Mouse (Mus musculus) heart, adult 2 months (tissue): ENCODE data around the gene Eif6.

Source experiments
- CTCF ChIP-seq: fragments of 200-600 bp; IDR thresholded peaks from 2 replicates; pipeline ENCODE4 v1.8.1; 2022; ENCODE audit warnings: antibody characterized with exemption, mild to moderate bottlenecking, moderate library complexity
- EP300 ChIP-seq: fragments of 200-500 bp; IDR thresholded peaks from 2 replicates; pipeline ENCODE4 v1.6.1; 2011; ENCODE audit warnings: low read depth, low read length, control low read depth; ENCODE audit not compliant: insufficient read depth
- POLR2A ChIP-seq: fragments of 200-500 bp; IDR thresholded peaks from 2 replicates; pipeline ENCODE4 v1.6.1; 2011; ENCODE audit warnings: mild to moderate bottlenecking, low read depth, low read length, control low read depth; ENCODE audit not compliant: insufficient read depth

DNA sequence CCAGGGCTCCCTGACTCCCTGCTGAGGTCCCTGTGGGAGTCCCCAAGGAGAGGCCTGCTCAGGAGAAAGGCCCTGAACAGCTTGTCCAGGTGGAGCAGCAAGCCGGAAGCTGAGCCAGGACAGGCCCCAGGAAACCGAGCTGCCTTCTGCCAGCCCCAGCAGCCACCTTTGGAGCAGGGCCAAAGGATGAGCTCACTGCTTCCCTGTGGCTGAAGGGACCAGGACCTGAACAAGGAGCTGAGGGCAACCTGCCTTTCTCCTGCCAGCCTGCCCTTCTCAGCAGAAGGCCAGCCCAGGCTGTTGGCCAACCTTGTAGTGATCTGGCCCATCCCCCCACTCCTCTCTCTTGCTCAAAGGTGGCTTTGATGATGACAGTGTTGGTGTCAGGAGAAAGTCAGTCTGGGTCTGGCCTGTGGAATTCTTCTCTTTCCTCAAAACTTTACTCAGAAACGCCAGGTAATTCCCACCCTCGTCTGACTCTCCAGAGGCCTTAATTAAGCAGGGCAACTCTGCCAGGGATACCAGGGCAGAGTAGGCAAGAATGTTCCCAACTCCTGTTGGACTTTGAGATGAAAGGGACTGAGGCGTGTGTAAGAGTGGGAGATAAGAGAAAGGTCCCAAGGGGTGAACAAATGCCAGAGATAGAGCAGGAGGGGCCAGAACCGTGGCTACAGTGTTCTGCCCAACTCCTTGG, 21.3 kb downstream of the Eif6 start:
- TF ChIP-seq EP300 (no peak), POLR2A (no peak), CTCF (no peak)
